Mouse (Mus musculus) kidney, postnatal 14 days (tissue): ENCODE results near the gene Dhrs13.
"Not testable (repeated sequence)": the region's sequence is repeated elsewhere in the genome, so short reads cannot be mapped to it uniquely, and the experiment has no call there.

Source experiments
- DNase-seq: peaks from one replicate; pipeline ENCODE4 v3.0.0; 2022; ENCODE audit warnings: mixed read lengths

Gene Dhrs13

DNA sequence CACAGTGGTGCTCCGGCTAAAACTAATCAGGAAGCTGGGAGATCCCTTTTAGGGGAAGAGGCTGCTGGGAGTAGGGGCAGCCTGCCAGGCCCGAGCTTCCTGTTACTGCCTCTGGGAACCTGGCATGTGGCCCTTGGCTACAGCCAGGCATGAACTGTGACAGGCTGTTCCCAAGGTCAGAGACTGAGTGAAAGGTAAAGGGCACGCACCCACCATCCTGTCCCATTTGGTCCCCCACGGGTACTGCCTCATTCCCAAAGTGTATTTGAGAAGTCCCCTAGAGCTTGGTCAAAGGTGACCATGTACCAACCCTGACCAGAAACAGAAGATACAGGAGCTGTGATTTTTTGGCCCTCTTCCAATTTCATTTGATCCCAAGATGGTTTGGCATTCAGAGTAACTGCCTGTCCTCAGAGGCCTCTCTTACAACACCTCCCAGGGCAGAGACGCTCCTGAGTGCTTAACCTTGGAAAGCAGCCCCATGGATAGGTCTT, 12.7 kb downstream of the Dhrs13 start:
- peak; percentile 92 for DNase-seq

DNA sequence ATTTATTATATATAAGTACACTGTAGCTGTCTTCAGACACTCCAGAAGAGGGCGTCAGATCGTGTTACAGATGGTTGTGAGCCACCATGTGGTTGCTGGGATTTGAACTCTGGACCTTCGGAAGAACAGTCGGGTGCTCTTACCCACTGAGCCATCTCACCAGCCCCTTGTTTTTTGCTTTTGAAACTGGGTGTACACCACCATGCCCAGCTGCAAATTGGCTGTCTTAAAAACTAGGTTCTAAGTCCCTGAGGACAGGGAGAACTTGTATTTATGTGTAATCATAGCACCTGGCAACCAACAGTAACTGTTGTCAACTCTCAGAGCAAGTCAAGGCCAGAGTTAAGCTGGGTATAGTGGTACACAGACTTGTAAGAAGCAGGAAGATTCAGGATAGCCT, 16.6 kb downstream of the Dhrs13 start:
- DNase-seq, result not testable (repeated sequence)

DNA sequence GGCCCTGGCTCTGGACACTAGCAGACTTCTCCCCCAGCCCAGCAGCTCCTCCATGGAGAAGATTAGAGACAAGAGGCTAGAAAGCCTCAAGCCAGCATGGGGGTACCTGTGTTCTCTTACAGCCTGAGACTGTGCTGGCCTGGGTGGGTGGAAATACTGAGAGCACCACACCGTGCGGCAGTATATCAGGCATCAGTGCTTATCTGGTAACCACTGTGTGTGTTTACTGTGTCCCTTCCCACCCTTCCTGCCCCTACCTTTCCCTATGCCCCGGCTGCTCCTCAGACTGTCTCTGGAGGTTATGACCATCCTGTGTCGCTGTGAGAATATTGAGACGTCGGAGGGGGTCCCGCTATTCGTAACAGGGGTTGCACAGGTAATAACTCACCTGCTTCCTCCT, 21.0 kb downstream of the Dhrs13 start:
- DNase-seq, result no peak

DNA sequence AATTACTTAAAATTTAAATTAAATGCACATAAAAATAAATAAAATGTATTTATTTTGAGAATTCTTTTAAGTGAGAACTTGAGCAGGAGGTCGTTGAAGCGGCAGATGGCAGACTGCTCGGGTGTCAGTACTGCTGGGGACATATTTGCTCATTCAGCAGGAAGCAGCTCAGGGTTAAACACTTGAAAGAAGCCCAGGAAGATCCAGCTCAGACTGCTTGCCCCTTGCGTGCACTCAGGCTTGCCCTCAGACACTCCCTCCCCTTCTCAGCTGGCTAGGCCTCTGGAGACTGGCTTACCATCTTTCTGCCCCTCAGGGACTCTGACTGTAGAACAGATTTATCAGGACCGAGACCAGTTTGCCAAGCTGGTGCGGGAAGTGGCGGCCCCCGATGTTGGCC, 24.9 kb downstream of the Dhrs13 start:
- DNase-seq, result no peak

DNA sequence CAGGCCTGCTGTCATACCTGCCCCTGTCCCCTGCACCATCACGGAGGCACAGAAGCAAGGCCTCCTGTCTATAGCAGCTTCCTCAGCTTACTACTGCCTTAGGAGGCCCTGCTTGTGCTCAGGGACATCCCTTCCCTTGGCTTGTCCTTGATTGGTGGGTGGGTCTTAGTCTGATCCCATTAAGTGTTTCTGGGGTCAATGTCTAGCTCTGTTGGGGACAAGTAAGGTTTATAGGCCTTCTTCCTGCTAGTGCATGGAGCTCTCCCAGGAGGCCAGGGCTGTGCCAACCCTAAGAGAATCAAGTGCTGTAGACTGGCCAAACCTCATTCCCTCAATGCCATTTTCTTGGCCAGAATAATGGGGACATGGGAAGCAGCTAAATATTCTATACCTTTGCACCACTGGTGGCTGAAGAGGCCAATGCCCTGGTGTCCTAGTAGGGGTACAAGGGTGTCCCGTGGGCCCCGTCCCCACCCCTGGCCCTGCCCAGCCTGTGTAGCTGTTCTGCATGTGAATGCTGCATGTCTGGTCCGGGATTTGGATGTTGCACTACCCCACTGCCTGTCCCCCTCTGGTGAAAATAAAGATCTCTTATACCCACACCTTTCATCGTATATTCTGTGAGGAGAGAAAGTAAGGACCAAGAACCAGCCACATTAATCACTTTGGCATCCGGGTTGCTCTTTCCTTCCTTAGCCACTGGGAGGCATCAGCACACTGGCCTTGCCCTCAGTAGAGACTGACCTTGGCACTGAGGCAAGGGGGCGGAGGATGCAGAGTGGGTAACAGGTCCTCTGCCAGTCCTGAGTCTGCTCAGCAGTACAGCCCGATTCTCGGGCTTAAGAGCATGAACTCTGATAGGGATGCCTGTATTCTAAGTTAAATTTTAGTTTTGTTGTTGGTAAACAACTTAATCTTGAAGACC, 28.0 kb downstream of the Dhrs13 start:
- DNase-seq, result peak; percentile 87

DNA sequence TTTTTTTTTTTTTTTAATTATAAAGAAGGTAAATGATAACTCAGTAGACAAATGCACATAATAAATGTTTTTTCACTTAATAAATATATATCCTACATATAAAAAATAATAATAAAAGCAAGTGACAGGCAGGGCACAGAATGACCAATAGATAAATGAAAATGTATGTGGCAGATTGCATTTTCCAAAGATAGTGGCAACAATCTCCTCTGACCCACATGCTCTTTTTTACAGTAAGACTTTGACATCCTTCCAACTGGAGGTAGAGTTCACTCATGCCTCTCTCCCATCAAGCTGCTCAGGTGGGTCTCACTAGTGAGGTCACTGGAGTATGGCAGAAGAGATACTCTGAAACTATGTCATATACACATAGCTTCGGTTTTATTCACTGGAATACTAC, 30.5 kb downstream of the Dhrs13 start:
- no peak for DNase-seq

DNA sequence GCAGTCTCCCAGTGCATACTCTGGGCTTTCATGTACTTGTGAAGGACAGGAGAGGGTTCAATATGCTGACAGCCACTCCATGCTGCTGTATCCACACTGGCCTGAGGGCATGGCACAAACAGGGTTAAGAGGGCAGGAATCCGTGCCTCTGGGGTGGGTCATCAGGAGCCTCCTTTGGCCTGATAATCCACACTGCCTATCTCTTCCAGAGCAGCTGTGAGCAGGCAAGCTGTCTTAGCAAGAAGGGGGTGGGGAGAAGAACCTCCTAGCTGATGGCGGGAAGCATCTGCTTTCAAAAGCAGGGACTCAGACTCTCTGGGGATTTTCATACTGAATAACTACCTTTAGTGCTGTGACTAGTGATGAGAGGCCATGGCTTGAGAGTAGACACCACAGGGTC, 33.8 kb downstream of the Dhrs13 start:
- DNase-seq, result no peak

DNA sequence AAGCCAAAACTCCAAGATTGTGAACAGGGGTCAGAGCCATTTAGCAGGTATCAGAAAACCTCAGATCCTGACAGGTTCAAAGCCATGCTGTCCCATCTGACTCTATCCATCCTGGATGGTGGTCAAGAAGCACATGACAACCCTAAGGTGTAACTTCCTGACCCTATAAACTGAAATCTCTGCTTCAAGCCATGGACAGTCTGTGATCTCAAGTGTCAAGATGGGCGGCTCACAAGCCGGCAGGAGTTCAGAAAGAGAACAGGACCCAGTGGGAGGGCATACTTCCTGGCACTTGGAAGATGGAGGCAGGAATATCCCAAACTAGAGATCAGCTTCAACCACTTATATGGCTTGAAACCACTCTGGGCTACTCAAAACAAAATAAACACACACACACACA, 34.6 kb downstream of the Dhrs13 start:
- DNase-seq, result no peak

DNA sequence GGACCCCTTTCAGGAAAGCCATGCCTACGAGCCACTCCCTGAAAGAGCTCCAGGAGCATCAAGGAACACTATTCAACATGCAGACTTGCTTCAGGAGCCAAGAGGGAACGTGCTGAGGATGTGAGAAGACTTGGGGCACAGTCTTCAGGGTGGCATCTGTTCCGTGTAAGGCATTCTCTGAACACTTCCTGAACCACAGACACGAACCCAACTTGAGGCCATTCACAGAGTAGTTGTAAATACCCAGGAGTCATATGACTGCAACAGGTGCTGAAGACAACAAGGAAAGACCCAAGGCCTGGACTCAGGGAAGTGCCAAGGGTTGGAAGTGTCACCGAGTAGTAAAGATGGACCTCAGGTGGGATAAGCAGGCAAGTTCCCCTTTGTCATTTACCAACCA, 35.5 kb downstream of the Dhrs13 start:
- DNase-seq, result no peak

DNA sequence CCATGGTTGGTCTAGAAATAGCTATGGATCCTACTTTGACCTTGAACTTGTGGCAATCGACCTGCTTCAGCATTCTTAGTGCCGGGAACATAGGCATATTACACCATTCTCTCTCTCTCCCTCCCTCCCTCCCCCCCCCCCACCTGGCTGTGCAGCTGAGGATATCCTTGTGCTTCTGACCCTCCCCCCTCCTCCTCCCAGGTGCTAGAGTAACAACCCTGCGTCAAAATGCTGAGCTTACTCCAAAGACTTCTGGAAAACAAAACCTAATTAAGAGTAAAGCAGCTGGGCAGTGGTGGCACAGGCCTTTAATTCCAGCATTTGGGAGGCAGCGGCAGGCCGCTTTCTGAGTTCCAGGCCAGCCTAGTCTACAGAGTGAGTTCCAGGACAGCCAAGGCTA, 37.0 kb downstream of the Dhrs13 start:
- DNase-seq, result no peak

DNA sequence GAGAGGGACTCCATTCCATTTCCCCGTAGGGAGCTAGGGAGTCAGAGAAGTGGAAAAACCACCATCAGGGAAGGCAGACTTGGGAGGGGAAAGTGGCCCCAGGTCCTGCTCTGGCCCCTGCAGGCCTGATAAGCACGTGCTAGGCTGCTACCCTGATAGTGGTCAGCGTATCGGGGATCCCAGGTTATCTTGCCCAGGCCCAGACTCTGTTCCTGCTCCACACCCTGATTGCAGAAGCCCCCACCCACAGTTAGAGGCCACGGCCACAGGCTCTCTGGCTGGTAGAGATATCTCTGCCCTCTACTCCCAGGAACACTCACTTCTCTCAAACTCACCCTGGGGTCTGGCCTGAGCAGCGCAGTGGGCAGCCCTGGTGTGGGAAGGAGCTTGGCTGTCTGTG, 37.6 kb downstream of the Dhrs13 start:
- DNase-seq, result no peak

DNA sequence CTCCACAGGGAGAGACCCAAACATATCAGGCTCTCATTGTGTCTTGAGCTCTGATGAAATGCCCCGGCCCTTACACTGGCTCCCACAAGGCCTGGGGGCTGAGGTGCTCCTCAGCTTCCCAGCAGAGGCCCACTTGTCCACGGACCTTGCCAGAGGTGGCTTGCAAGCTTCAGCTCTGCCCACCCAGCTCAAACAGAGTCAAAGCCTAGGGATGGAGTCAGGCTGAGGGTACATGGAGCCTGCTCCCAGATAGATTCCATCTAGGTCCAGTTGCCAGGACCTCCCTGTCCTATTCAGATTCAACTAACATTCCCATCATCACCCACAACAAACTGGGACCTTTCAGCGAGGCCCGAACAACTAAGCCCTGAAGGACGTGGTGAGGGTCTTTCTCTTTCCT, 39.9 kb downstream of the Dhrs13 start:
- DNase-seq, result no peak

DNA sequence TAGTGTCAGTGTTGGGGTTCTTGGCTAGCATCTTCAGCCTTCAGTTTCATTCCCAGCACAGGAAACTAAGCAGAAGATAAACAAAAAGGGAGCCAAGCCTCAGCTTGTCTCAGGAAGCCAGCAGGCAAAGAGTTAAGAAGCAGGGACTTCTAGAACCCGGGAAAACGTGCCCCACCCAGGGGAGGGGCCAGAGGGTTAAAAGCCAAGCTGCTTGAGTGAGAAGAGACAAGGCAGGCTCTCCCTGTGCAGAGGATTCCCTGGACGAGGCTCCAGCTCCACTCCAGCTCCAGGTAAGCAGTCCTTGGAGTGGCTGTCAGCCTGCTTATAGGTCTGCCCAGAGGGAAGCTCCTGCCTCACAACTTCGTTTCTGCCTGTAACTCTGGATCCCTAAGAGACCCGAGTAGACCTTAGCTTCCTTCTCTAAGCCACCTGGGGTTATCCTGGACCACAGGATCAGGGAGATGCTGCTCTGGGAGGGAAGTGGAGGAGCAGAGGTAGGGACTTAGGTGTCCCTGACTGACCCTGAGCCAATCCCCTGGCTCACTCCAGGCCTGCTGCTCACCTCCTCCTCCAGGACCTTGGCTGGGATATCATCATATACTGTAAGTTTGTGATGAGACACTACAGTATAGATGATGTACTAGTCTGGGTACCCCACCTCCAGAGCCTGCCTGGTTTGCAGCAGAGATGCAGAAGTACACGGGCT, 40.5 kb downstream of the Dhrs13 start:
- no peak for DNase-seq

DNA sequence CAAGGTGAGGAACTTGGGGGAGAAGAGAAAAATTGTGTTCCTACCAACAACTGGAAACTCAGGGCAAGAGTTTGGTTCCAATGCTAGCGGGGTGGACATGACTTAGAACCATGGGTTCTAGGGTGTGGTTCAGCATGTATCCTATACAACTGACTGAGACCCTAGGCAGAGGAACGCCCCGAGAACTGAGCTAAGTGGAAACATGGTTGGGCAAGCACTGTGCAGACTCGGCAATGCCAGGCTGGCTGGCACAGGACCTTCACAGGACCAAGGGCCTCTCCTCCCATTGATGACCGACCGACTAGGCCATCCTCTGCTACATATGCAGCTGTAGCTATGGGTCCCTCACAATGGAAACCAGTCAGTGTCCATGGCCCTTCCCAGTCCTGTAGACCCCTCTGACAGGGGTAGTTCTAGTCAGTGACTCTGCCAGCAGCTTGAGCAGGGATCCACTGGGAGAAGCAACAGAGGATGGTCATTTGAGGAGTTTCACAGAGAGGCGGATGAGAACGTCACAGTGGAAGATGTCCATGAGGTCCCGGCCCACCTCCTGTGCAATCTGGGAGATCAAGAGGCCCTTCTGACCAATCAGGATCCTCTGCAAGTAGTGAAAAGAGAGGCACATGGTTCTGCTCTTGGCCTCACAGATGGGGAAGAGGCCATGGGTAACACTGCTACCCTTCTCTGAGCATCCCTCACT, 41.6 kb downstream of the Dhrs13 start:
- DNase-seq, result no peak

DNA sequence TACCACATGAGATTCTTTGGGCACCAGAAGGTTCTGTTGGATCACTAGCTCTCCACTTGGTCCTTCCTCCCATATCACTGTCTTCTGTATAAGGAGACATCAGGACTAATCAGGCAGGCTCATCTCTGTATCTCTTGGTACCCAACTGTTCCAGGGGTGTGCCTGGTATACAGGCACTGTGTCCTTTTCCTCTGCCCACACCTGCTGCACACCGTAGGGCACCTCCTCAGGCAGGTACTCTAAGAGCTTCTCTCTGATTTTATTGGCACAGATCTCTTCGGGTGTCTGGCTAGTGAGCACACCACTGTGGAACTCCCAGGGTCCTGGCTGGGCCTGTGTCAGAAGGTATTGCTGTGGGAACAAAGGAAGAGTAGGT, 42.2 kb downstream of the Dhrs13 start:
- DNase-seq, result no peak

DNA sequence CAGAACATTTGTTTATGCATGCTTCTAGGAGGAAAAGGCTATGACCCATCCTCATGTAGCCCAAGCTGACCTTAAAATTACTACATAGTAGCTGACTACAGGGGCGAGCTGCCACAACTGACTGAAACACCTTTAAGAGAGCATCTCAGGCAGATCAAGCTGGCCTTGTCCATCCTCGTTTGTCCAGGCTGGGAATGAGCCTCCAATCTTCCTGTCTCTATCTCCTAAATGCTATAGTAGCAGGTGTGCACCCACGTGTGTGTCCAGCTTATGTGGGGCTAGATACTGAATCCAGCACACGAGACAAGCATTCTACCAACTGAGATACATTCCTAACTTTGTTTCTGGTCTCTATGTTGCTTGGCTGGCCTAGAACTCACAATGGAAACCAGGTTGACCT, 42.6 kb downstream of the Dhrs13 start:
- DNase-seq, result no peak

DNA sequence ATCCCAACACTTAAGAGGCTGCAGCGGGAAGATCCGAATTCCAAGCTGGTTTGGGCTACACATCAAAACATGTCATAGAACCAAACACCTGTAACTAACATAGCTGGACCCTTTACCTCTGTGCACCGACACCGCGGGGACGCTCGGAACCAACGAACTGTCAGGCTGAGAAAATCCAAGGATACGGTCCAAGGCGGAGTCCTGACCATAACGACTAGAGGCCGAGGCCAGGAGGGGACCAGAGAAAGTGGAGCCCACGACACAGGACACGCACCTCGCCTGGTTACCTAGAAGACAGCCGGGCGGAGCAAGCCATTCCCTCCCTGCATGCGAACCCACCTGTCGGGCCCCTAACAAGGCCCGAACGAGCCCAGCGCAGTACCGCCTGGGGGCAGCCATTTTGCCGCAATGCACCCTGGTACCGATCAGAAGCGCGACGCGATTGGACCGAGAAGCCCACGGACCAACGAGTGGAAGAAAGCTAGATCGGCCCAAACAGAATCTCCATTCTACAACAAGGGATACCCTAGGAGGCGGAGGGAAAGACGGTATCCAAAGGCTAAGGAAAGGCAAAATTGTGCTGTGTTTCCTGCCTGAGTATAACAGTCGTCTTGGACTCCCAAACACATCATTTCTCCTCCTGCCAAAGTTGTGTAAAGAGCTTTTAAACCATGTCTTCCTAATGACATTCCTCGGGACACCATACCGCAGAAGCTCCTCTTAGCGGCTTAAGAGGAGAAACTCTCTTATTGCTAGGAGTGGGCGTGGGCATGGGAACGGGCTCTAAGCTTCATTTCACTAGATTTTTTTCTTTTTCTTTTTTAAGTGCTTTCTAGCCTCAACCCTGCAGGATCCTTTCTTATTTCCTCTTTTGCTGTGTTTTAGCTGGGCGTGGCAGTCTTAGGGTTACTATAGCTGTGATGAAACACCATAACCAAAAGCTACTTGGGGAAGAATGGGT, 48.2 kb downstream of the Dhrs13 start, which contains the start of gene Eral1:
Gene Eral1 (minus strand): TSS at position 423 of the 961 bp plus-strand sequence.
- peak; percentile 91 for DNase-seq

DNA sequence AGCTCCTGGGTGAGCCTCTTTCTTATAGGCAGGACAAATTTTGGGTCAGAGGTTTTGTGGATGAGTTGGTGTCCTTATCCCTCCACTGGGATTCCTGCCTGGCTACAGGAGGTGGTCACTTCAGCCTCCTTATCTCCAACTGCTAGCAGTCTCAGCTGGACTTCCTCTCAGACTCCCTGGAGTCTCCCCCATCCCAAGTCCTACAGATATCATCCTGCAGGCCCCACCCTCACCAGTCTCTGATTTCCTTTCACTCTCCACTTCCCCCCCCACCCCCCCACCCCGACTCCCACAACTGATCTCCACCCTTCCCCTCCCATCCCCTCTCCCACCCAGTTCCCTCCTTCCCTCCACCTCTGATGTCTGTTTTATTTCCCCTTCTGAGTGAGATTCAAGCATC, 51.5 kb downstream of the Dhrs13 start:
- no peak for DNase-seq

DNA sequence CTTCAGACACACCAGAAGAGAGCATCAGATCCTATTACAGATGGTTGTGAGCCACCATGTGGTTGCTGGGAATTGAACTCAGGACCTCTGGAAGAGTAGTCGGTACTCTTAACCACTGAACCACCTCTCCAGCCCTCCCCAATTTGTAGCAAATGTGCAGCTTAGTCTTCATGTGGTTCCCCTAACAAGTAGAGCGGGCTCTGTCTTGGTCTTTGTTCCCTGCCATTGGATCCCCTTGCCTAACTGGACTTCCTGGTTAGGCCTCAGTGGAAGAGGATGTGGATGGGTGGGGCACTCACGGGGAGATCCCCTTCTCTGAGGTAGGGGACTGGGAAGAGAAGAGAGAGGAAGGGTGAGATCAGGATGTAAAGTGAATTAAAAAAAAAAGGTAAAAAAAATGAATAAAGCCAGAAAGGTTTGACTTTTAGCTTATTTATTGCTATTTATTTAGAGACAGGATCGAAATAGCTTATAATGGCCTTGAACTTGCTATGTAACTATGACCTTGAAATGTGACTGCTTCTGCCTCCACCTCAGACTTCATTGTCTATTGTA, 54.9 kb downstream of the Dhrs13 start:
- DNase-seq, result no peak
